Mouse (Mus musculus) lung, embryonic 15.5 days (tissue): Measurements from ENCODE around the gene Gm4792. TPM values are rescaled to one million over a fixed set of nuclear protein-coding genes. Genes with fewer than 3 reads are reported as not detected.

Experiments used
- ATAC-seq: fragments of 200-750 bp; cut with Nextera tagmentation; 2 replicates; pipeline ENCODE4 v1.8.0; 2017; ENCODE audit warnings: moderate number of reproducible peaks, borderline replicate concordance; ENCODE audit not compliant: low FRiP score, low TSS enrichment; ENCODE audit errors: extremely low read depth
- H3K27ac ChIP-seq: fragments of 300-500 bp; sonication (generic); 2 replicates; pipeline ENCODE4 v1.5.1; 2015; ENCODE audit warnings: moderate library complexity, mild to moderate bottlenecking, inconsistent platforms
- H3K27me3 ChIP-seq: fragments of 300-500 bp; sonication (generic); 2 replicates; pipeline ENCODE4 v1.6.1; 2015; ENCODE audit warnings: inconsistent platforms
- H3K36me3 ChIP-seq: fragments of 300-500 bp; sonication (generic); 2 replicates; pipeline ENCODE4 v1.6.1; 2015; ENCODE audit warnings: inconsistent platforms
- H3K4me1 ChIP-seq: fragments of 300-500 bp; sonication (generic); 2 replicates; pipeline ENCODE4 v1.6.1; 2015; ENCODE audit warnings: inconsistent platforms
- H3K4me2 ChIP-seq: fragments of 300-500 bp; sonication (generic); 2 replicates; pipeline ENCODE4 v1.6.1; 2015; ENCODE audit warnings: inconsistent platforms, mild to moderate bottlenecking, moderate library complexity
- H3K4me3 ChIP-seq: fragments of 300-500 bp; sonication (generic); 2 replicates; pipeline ENCODE4 v1.5.1; 2015; ENCODE audit warnings: mild to moderate bottlenecking, inconsistent platforms
- H3K9ac ChIP-seq: fragments of 300-500 bp; sonication (generic); 2 replicates; pipeline ENCODE4 v1.6.1; 2015; ENCODE audit warnings: inconsistent platforms
- H3K9me3 ChIP-seq: fragments of 300-500 bp; sonication (generic); 2 replicates; pipeline ENCODE4 v1.6.1; 2016; ENCODE audit warnings: inconsistent platforms
- WGBS: fragments of 180-500 bp; shearing (Covaris S2); methylation state at CpG from one replicate; pipeline ENCODE4 v1.1.7; 2015; 5-methylcytosine and 5-hydroxymethylcytosine counted together
- polyA plus RNA-seq: library from polyadenylated mRNA; unstranded; fragments of >200 nt; fragmentation: Nextera tagmentation; extraction: Ambion mirVana; gene quantifications from 2 replicates; pipeline ENCODE4 v1.2.1, GENCODE M21; 2015

Gm4792 gene
- polyA plus RNA-seq = not detected in 2 replicates

DNA sequence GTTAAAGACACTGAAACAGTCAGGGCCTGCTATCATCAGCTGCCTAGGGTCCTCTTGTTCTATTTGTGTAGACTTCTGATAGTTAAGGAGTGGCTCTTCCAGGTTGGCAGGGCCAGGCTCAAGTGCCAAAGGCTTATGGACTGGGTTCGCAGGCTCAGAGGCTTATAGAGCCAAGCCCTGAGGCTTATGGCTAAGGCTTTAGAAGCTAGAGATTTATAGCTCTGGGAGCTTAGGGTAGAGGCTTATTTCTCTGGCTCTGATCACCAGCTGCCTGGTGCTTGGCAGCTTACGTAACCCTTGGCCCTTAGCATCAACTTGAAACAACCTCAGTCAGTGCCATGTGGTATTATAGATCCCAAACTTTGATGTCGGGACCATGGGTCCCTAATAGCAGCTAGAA, at the start of gene Gm4792:
TSS of gene Gm4792 (minus strand) at position 233 of the 400 bp plus-strand sequence.
- no peak within 1 kb of the TSS for H3K27ac ChIP-seq
- no peaks in the 10 kb centered on the region for H3K9me3 ChIP-seq
- no peaks in the 10 kb centered on the region for H3K36me3 ChIP-seq
- H3K4me1 ChIP-seq = no peaks in the 10 kb centered on the region
- no peak within 1 kb of the TSS for H3K9ac ChIP-seq
- no peak for ATAC-seq
- peaks cover 4% of the 10 kb centered on the region; the same call in 1 of the 2 replicates for H3K27me3 ChIP-seq
- no peak within 1 kb of the TSS for H3K4me3 ChIP-seq
- WGBS = 77% methylated on average over 3 of the region's 3 CpGs
- no peak within 1 kb of the TSS for H3K4me2 ChIP-seq

DNA sequence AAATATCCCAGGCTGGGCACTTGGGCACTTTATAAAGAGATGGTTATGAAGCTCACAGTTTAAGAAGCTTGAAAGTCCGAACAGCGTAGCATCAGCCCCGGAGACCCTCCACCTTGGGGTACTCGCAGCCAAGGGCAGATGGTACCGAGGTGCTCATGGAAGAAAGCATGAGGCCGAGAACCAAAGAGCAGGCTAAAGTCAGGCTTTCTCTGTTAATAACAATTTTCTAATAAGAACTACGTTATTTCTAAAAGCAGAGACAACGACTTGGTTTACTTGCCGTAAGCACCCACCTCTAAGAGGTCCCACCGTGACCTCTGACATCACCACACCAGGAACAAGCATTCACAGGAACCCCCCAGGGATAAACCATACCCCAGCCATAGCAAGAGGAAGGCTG, 49.5 kb upstream of the Gm4792 start:
- no peak overlapping the region for H3K27ac ChIP-seq
- no peak overlapping the region for H3K4me2 ChIP-seq
- no peak overlapping the region for H3K4me3 ChIP-seq
- no peaks in the 10 kb centered on the region for H3K9me3 ChIP-seq
- ATAC-seq = no peak
- WGBS = 89% methylated on average over 10 of the region's 10 CpGs
- no peak overlapping the region for H3K9ac ChIP-seq
- H3K4me1 ChIP-seq = peaks cover 14% of the 10 kb centered on the region
- no peaks in the 10 kb centered on the region for H3K36me3 ChIP-seq
- no peaks in the 10 kb centered on the region for H3K27me3 ChIP-seq

DNA sequence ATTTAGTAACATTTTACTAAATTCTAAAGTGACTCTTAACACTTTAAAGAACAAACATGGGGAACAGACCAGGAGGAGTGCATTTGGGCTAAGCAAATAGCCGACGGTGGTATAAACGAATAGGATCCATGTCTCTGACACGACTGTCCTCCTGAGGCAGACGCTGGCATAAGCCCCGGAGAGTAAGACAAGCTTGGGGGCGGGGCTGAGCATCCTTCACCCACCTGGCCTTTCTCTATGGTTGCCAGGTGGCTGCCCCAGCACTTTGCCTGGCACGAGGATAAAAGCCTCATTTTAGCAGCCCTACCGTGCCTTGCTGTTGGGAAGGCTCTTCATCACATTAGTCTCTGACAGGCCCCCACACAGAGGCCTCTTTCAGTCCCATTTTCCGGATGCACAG, 48.8 kb upstream of the Gm4792 start:
- Histone ChIP-seq H3K27me3 (no peaks in the 10 kb centered on the region), H3K9ac (no peak overlapping the region), H3K27ac (no peak overlapping the region), H3K4me3 (no peak overlapping the region), H3K36me3 (no peaks in the 10 kb centered on the region), H3K9me3 (no peaks in the 10 kb centered on the region), H3K4me1 (peaks cover 14% of the 10 kb centered on the region), H3K4me2 (no peak overlapping the region)
- 46% methylated on average over 10 of the region's 10 CpGs for WGBS
- ATAC-seq = no peak

- ATAC-seq = no peak
- H3K27ac ChIP-seq = no peak overlapping the region
- H3K4me3 ChIP-seq = no peak overlapping the region
- no peaks in the 10 kb centered on the region for H3K36me3 ChIP-seq
- H3K4me1 ChIP-seq = peaks cover 14% of the 10 kb centered on the region
- no peak overlapping the region for H3K4me2 ChIP-seq
- WGBS = 90% methylated on average over 7 of the region's 7 CpGs
- no peak overlapping the region for H3K9ac ChIP-seq
- H3K9me3 ChIP-seq = no peaks in the 10 kb centered on the region
- H3K27me3 ChIP-seq = no peaks in the 10 kb centered on the region
Measured at GRCm38 (mm10) chr10:94346596-94346995, 48.1 kb upstream of the Gm4792 start.

- 89% methylated on average over 7 of the region's 7 CpGs for WGBS
- Histone ChIP-seq H3K27ac (no peak overlapping the region), H3K9me3 (no peaks in the 10 kb centered on the region), H3K9ac (no peak overlapping the region), H3K4me3 (no peak overlapping the region), H3K4me1 (peaks cover 7% of the 10 kb centered on the region), H3K36me3 (no peaks in the 10 kb centered on the region), H3K27me3 (no peaks in the 10 kb centered on the region), H3K4me2 (no peak overlapping the region)
- ATAC-seq = no peak
Measured at GRCm38 (mm10) chr10:94345509-94346252, 47.2 kb upstream of the Gm4792 start.

GRCm38 (mm10) chr10:94344631-94345417, 46.3 kb upstream of the Gm4792 start:
- Histone ChIP-seq H3K27ac (no peak overlapping the region), H3K9me3 (no peaks in the 10 kb centered on the region), H3K4me3 (no peak overlapping the region), H3K9ac (no peak overlapping the region), H3K27me3 (no peaks in the 10 kb centered on the region), H3K4me2 (no peak overlapping the region), H3K4me1 (no peaks in the 10 kb centered on the region), H3K36me3 (no peaks in the 10 kb centered on the region)
- 52% methylated on average over 22 of the region's 22 CpGs for WGBS
- peak; percentile 39 for ATAC-seq

DNA sequence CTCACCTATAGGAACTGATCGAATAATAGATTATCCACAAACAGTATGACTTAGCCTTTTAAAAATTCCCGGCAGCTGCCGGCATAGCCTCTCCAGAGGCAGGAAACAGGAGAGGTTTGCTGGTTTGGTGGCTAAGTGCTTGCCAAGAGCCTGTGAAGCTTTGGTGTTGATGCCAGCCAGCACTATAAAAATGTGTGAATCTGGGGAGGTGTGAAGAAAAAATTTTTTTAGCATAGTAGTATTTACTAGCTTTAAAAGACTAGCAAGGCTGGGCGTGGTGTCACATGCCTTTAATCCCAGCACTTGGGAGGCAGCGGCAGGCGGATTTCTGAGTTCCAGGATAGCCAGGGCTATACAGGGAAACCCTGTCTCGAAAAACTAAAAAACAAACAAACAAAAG, 45.1 kb upstream of the Gm4792 start:
- H3K9me3 ChIP-seq = no peaks in the 10 kb centered on the region
- no peak overlapping the region for H3K27ac ChIP-seq
- no peaks in the 10 kb centered on the region for H3K27me3 ChIP-seq
- WGBS = 80% methylated on average over 7 of the region's 7 CpGs
- no peak for ATAC-seq
- no peak overlapping the region for H3K4me3 ChIP-seq
- no peak overlapping the region for H3K9ac ChIP-seq
- H3K36me3 ChIP-seq = no peaks in the 10 kb centered on the region
- no peak overlapping the region for H3K4me2 ChIP-seq
- H3K4me1 ChIP-seq = no peaks in the 10 kb centered on the region

DNA sequence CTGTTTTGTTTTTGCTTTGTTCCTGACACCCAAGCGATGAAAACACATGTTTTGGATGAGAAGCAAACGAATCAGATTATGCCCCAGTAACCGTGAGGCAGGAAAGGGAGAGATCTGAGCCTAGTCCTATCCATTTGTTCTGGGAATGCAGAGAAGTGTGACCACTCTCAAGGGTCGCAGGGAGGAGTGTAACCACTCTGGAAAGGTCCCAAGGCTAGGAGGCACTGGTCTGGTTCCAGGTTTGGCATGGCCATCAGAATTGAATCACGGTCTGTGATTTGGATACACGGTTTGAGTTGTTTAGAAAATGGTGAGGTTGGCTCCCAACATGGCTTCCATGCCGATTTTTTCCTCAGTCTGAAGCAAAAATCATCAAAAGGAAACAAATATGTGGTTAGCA, 43.8 kb upstream of the Gm4792 start:
- 63% methylated on average over 7 of the region's 7 CpGs for WGBS
- no peaks in the 10 kb centered on the region for H3K27me3 ChIP-seq
- ATAC-seq = no peak

GRCm38 (mm10) chr10:94341501-94341900, 43.0 kb upstream of the Gm4792 start:
- Histone ChIP-seq H3K27ac (no peak overlapping the region), H3K9ac (no peak overlapping the region), H3K36me3 (no peaks in the 10 kb centered on the region), H3K27me3 (no peaks in the 10 kb centered on the region), H3K4me3 (no peak overlapping the region), H3K4me1 (no peaks in the 10 kb centered on the region), H3K4me2 (peak overlapping the region; percentile 22; the same call in 1 of the 2 replicates), H3K9me3 (no peaks in the 10 kb centered on the region)
- ATAC-seq = no peak
- 68% methylated on average over 17 of the region's 17 CpGs for WGBS

More for the DNA sequence above, 43.8 kb upstream of the Gm4792 start:
- no peak overlapping the region for H3K4me3 ChIP-seq
- H3K9me3 ChIP-seq = no peaks in the 10 kb centered on the region
- no peak overlapping the region for H3K27ac ChIP-seq
- H3K4me1 ChIP-seq = no peaks in the 10 kb centered on the region
- no peak overlapping the region for H3K4me2 ChIP-seq
- no peaks in the 10 kb centered on the region for H3K36me3 ChIP-seq
- H3K9ac ChIP-seq = no peak overlapping the region

DNA sequence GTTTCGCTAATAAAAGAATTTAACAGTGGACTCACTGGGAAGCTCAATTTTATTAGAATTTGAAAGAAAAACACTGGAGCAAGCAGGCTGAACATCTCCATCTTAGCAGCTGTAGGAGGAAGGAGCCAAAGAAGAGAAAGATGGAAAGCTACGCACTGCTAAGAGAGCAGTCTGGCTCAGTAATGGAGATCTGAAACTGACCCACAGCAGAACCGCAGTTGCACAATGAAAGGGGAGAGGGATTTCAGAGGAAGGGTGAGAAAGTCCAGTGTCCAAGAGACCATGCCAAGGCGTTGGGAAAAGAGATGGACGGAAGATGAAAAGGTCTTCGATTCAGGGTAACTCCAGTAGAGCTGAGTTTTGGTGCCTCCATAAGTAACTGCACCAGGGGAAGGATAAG, 37.6 kb upstream of the Gm4792 start:
- WGBS = 92% methylated on average over 6 of the region's 6 CpGs

DNA sequence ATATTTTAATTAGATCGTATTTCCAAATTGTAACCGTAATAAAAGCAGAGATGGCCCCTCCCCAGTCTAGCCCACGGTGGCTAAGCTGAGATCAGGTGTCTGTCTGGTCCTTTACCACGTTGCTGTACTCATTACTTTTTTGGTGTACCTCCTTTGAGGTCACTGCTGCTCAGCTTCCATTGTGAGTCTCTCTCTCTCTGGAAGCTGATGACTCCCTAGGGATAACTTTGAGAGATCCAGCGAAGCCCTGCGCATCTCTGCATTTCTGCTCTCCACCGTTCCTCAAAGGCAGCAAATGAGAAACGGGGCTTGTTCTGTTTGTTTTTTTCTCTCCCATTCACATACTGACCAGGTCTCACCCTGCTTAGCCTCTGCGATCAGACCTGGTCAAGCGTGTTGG, 36.5 kb upstream of the Gm4792 start:
- H3K36me3 ChIP-seq = no peaks in the 10 kb centered on the region
- no peak overlapping the region for H3K9ac ChIP-seq
- no peaks in the 10 kb centered on the region for H3K9me3 ChIP-seq
- H3K4me3 ChIP-seq = no peak overlapping the region
- 76% methylated on average over 10 of the region's 10 CpGs for WGBS
- no peak overlapping the region for H3K4me2 ChIP-seq
- H3K27me3 ChIP-seq = no peaks in the 10 kb centered on the region
- H3K27ac ChIP-seq = no peak overlapping the region
- ATAC-seq = no peak
- H3K4me1 ChIP-seq = peaks cover 4% of the 10 kb centered on the region

More for the DNA sequence above, 37.6 kb upstream of the Gm4792 start:
- H3K4me3 ChIP-seq = no peak overlapping the region
- H3K9ac ChIP-seq = no peak overlapping the region
- H3K27me3 ChIP-seq = no peaks in the 10 kb centered on the region
- H3K36me3 ChIP-seq = no peaks in the 10 kb centered on the region
- no peak overlapping the region for H3K4me2 ChIP-seq
- no peaks in the 10 kb centered on the region for H3K9me3 ChIP-seq
- no peak overlapping the region for H3K27ac ChIP-seq
- H3K4me1 ChIP-seq = no peaks in the 10 kb centered on the region
- ATAC-seq = no peak

- no peak for ATAC-seq
- 82% methylated on average over 8 of the region's 8 CpGs for WGBS
- no peaks in the 10 kb centered on the region for H3K27me3 ChIP-seq
Measured at GRCm38 (mm10) chr10:94333328-94333727, 34.8 kb upstream of the Gm4792 start.

More at GRCm38 (mm10) chr10:94333328-94333727, 34.8 kb upstream of the Gm4792 start:
- H3K4me3 ChIP-seq = no peak overlapping the region
- peaks cover 8% of the 10 kb centered on the region for H3K4me1 ChIP-seq
- no peaks in the 10 kb centered on the region for H3K36me3 ChIP-seq
- no peak overlapping the region for H3K27ac ChIP-seq
- no peak overlapping the region for H3K9ac ChIP-seq
- H3K9me3 ChIP-seq = no peaks in the 10 kb centered on the region
- H3K4me2 ChIP-seq = no peak overlapping the region
